Mouse (Mus musculus): ENCODE measurements around the gene Spock1. TPM values are rescaled to one million over a fixed set of nuclear protein-coding genes. Genes with fewer than 3 reads are reported as not detected.
"Not testable (repeated sequence)": the region's sequence is repeated elsewhere in the genome, so short reads cannot be mapped to it uniquely, and the experiment has no call there.

Spock1 gene
- total and polyA plus RNA-seq, 3 experiments = not detected

- H3K36me3 ChIP-seq (replicated peaks in 1 of 2; ENCODE audit: control insufficient read depth in 1 of 2, insufficient read depth in 1 of 2, low read length in 1 of 2) = no peaks in the 10 kb centered on the region
- no peak overlapping the region for H3K27ac ChIP-seq (ENCODE audit: insufficient read depth, low read depth)
- H3K4me2 ChIP-seq (ENCODE audit: insufficient read depth, low read depth, poor library complexity, severe bottlenecking) = no peak overlapping the region
- H3K9ac ChIP-seq (ENCODE audit: insufficient read depth, low read depth) = no peak overlapping the region
- TF ChIP-seq ZC3H11A (IDR thresholded peaks at IDR 0.05; ENCODE audit: low read depth, low read length) (no peak), USF1 (IDR thresholded peaks at IDR 0.05; ENCODE audit: low read depth, low read length) (no peak), POLR2AphosphoS2 (IDR thresholded peaks at IDR 0.05; ENCODE audit: low read depth, low read length) (no peak)
- no peaks in the 10 kb centered on the region for H3K4me1 ChIP-seq (ENCODE audit: control insufficient read depth in 1 of 2, insufficient read depth in 2 of 2)
- no peak overlapping the region for H3K4me3 ChIP-seq (replicated peaks in 1 of 3; ENCODE audit: low read depth in 2 of 3, low read length in 2 of 3, poor library complexity in 1 of 3)
- no peaks in the 10 kb centered on the region for H3K27me3 ChIP-seq (replicated peaks)
- dilution Hi-C loops (cut with MboI; ENCODE audit: extremely low pct_ligation_motif_present, extremely low pct_unique_long_range_greater_than_20kb, low sequenced_read_pairs) = no loop called here
- no peak for DNase-seq (ENCODE audit: extremely low read depth)
- H3K79me2 ChIP-seq (replicated peaks; ENCODE audit: control insufficient read depth, extremely low read depth, insufficient read depth, poor library complexity, severe bottlenecking) = no peaks in the 10 kb centered on the region
- in situ Hi-C loops (cut with MboI; ENCODE audit: low pct_ligation_motif_present, low pct_unique_long_range_greater_than_20kb, low sequenced_read_pairs) = no loop called here
- H3K9me3 ChIP-seq (replicated peaks; ENCODE audit: low read length) = peaks cover 90% of the 10 kb centered on the region
Observed at GRCm38 (mm10) chr13:57595032-57595760, 312.9 kb downstream of the Spock1 start.

GRCm38 (mm10) chr13:57589338-57589914, 318.7 kb downstream of the Spock1 start:
- dilution Hi-C loops (cut with MboI; ENCODE audit: extremely low pct_ligation_motif_present, extremely low pct_unique_long_range_greater_than_20kb, low sequenced_read_pairs); H3K4me2 ChIP-seq (ENCODE audit: insufficient read depth, low read depth, poor library complexity, severe bottlenecking); H3K79me2 ChIP-seq (replicated peaks; ENCODE audit: control insufficient read depth, extremely low read depth, insufficient read depth, poor library complexity, severe bottlenecking); H3K27me3 ChIP-seq (replicated peaks); H3K4me1 ChIP-seq (ENCODE audit: control insufficient read depth in 1 of 2, insufficient read depth in 2 of 2); H3K36me3 ChIP-seq (replicated peaks in 1 of 2; ENCODE audit: control insufficient read depth in 1 of 2, insufficient read depth in 1 of 2, low read length in 1 of 2); DNase-seq (ENCODE audit: extremely low read depth); H3K4me3 ChIP-seq (replicated peaks in 1 of 3; ENCODE audit: low read depth in 2 of 3, low read length in 2 of 3, poor library complexity in 1 of 3); H3K9ac ChIP-seq (ENCODE audit: insufficient read depth, low read depth); in situ Hi-C loops (cut with MboI; ENCODE audit: low pct_ligation_motif_present, low pct_unique_long_range_greater_than_20kb, low sequenced_read_pairs); H3K27ac ChIP-seq (ENCODE audit: insufficient read depth, low read depth): not testable (repeated sequence)
- peaks cover 89% of the 10 kb centered on the region for H3K9me3 ChIP-seq (replicated peaks; ENCODE audit: low read length)

DNA sequence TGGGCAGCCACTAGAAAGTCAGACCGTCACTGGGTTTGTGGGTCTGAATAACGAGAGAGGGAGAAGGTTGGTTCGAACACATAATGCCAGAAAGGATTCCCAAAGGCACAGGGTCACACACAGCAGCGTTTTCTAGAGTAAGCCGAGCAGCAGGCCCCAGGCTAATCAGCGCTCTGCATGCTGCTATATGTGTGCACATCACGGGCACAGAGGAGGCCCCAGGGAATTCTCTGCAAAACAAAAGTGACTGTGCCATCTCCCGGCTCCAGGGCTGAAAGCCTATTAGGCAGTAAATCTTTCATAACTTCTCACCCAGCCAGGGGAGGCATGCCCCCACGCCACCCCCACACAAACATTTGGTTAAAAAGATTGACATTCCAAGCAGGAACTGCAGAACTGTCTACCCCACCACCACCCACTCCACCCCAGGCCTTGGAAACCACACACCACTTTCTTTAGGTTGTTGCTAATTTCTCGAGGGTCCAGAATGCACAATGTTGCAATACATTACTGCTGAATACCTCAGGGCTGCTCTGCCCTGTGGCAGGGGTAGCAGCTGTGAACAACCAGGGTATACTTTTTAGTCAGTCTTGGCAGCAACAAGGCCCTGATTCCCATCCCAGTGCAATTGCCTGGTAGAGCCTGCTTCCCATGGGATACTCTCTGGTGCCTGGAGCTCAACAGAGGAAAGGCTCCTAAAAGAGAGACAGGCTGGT, 319.4 kb downstream of the Spock1 start:
- no peaks in the 10 kb centered on the region; the same call in 1 of the 2 replicates for H3K79me2 ChIP-seq (replicated peaks; ENCODE audit: control insufficient read depth, extremely low read depth, insufficient read depth, poor library complexity, severe bottlenecking)
- H3K9me3 ChIP-seq (replicated peaks; ENCODE audit: low read length) = peaks cover 89% of the 10 kb centered on the region
- no peak overlapping the region for H3K9ac ChIP-seq (ENCODE audit: insufficient read depth, low read depth)
- no peaks in the 10 kb centered on the region for H3K27me3 ChIP-seq (replicated peaks)
- in situ Hi-C loops (cut with MboI; ENCODE audit: low pct_ligation_motif_present, low pct_unique_long_range_greater_than_20kb, low sequenced_read_pairs) = no loop called here
- dilution Hi-C loops (cut with MboI; ENCODE audit: extremely low pct_ligation_motif_present, extremely low pct_unique_long_range_greater_than_20kb, low sequenced_read_pairs) = no loop called here
- no peak overlapping the region for H3K27ac ChIP-seq (ENCODE audit: insufficient read depth, low read depth)
- H3K36me3 ChIP-seq (replicated peaks in 1 of 2; ENCODE audit: control insufficient read depth in 1 of 2, insufficient read depth in 1 of 2, low read length in 1 of 2) = no peaks in the 10 kb centered on the region
- H3K4me2 ChIP-seq (ENCODE audit: insufficient read depth, low read depth, poor library complexity, severe bottlenecking) = no peak overlapping the region
- H3K4me3 ChIP-seq (replicated peaks in 1 of 3; ENCODE audit: low read depth in 2 of 3, low read length in 2 of 3, poor library complexity in 1 of 3) = no peak overlapping the region
- DNase-seq (ENCODE audit: extremely low read depth) = no peak
- TF ChIP-seq CTCF (conservative IDR thresholded peaks at IDR 0.05 in 1 of 2, IDR thresholded peaks at IDR 0.05 in 1 of 2; ENCODE audit: low read depth in 2 of 2, low read length in 2 of 2) (no peak), ZMIZ1 (IDR thresholded peaks at IDR 0.05; ENCODE audit: low read depth, low read length) (no peak), TCF12 (IDR thresholded peaks at IDR 0.05; ENCODE audit: low read depth, low read length) (no peak), GABPA (IDR thresholded peaks at IDR 0.05; ENCODE audit: insufficient replicate concordance, low read depth, low read length) (no peak), JUN (IDR thresholded peaks at IDR 0.05; ENCODE audit: insufficient read depth, low read depth, low read length) (no peak), E2F4 (IDR thresholded peaks at IDR 0.05; ENCODE audit: insufficient replicate concordance, low read depth, low read length) (no peak), CHD1 (IDR thresholded peaks at IDR 0.05; ENCODE audit: low read depth, low read length) (no peak)
- H3K4me1 ChIP-seq (ENCODE audit: control insufficient read depth in 1 of 2, insufficient read depth in 2 of 2) = no peaks in the 10 kb centered on the region
